Mouse (Mus musculus): ENCODE data around the gene Grxcr1. TPM values are rescaled to one million over a fixed set of nuclear protein-coding genes. Genes with fewer than 3 reads are reported as not detected.

The Grxcr1 gene
- polyA plus RNA-seq (2014; fragmentation: Nextera tagmentation; extraction: Ambion mirVana), result 0.15 TPM in 1 of 2 replicates, not detected in the other

GRCm38 (mm10) chr5:68031744-68032143 lies at the start of gene Grxcr1:
Gene Grxcr1, plus strand, starts transcription at chr5:68031835.
- no peak for DNase-seq (ENCODE audit: low spot score)
- Histone ChIP-seq H3K9ac (ENCODE audit: low read depth, low read length) (no peak within 1 kb of the TSS), H3K9me3 (ENCODE audit: control insufficient read depth, low read length) (no peaks in the 10 kb centered on the region), H3K27ac (replicated peaks; ENCODE audit: low read depth, low read length) (no peak within 1 kb of the TSS), H3K27me3 (replicated peaks; ENCODE audit: control insufficient read depth, insufficient read depth, low read length) (no peaks in the 10 kb centered on the region), H3K4me1 (ENCODE audit: control insufficient read depth, insufficient read depth, low read length) (no peaks in the 10 kb centered on the region), H3K4me3 (ENCODE audit: low read depth, low read length) (no peak within 1 kb of the TSS), H3K36me3 (ENCODE audit: control insufficient read depth, insufficient read depth, low read length) (no peaks in the 10 kb centered on the region), H3K4me2 (ENCODE audit: low read depth, low read length) (no peak within 1 kb of the TSS)
- WGBS, result 89% methylated on average over 6 of the region's 6 CpGs
- no peak for ATAC-seq (ENCODE audit: low read depth)

DNA sequence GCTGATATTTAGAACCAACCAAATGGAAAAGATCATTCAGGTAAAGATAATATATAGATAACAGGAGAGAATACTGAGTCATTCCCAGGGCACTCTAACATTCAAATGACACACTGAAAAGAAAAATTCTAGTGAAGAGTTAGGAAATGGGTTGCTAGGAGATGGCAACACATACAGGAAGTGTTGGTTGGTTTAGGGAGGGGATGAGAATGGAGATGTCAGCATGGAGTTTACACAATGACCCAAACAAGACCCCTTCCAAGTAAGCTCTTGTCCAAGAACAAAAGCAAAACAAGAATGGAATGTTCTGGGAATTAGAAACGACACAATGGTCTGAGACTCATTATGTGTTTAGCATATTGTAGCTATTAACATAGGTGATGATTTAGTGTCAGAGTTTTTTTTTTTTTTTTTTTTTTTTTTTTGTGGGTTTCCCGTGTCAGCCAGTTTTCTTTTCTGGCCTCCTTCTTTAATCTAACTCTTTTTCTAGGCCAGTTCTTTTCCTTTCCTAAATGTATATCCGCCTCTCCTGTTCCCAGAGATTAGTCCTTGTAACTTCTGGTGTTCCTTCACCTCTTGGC lies 49.6 kb upstream of the Grxcr1 start:
- no peaks in the 10 kb centered on the region for H3K9me3 ChIP-seq (ENCODE audit: control insufficient read depth, low read length)
- H3K27me3 ChIP-seq (replicated peaks; ENCODE audit: control insufficient read depth, insufficient read depth, low read length), result no peaks in the 10 kb centered on the region
- H3K27ac ChIP-seq (replicated peaks; ENCODE audit: low read depth, low read length), result no peak overlapping the region
- no peak overlapping the region for H3K9ac ChIP-seq (ENCODE audit: low read depth, low read length)
- DNase-seq (ENCODE audit: low spot score), result no peak
- 54% methylated on average over 3 of the region's 3 CpGs for WGBS
- no peak overlapping the region for H3K4me2 ChIP-seq (ENCODE audit: low read depth, low read length)
- H3K4me1 ChIP-seq (ENCODE audit: control insufficient read depth, insufficient read depth, low read length), result no peaks in the 10 kb centered on the region
- H3K4me3 ChIP-seq (ENCODE audit: low read depth, low read length), result no peak overlapping the region
- ATAC-seq (ENCODE audit: low read depth), result no peak
- no peaks in the 10 kb centered on the region for H3K36me3 ChIP-seq (ENCODE audit: control insufficient read depth, insufficient read depth, low read length)

DNA sequence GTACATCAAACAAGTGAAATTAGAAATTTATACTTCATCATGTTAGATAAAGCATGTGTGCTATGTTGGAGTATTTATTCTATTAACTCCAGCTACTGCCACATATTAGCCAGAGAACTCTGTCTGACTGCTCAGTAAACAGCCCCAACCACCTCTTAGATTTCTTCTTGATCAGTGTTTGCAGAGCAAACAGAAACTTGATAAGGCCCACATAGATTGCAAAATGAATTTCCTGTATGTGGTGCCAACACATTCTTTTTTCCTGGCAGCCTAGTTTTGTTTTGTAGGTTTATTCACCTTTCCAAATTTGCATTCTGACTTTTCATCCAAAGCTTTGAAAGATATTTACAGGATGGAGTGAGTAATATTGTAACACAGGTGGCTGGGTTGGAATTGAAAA lies 41.2 kb upstream of the Grxcr1 start:
- Histone ChIP-seq H3K4me3 (ENCODE audit: low read depth, low read length) (no peak overlapping the region), H3K9me3 (ENCODE audit: control insufficient read depth, low read length) (no peaks in the 10 kb centered on the region), H3K9ac (ENCODE audit: low read depth, low read length) (no peak overlapping the region), H3K36me3 (ENCODE audit: control insufficient read depth, insufficient read depth, low read length) (no peaks in the 10 kb centered on the region), H3K4me2 (ENCODE audit: low read depth, low read length) (no peak overlapping the region), H3K27ac (replicated peaks; ENCODE audit: low read depth, low read length) (no peak overlapping the region), H3K4me1 (ENCODE audit: control insufficient read depth, insufficient read depth, low read length) (no peaks in the 10 kb centered on the region), H3K27me3 (replicated peaks; ENCODE audit: control insufficient read depth, insufficient read depth, low read length) (no peaks in the 10 kb centered on the region)
- DNase-seq (ENCODE audit: low spot score), result peak; percentile 13
- ATAC-seq (ENCODE audit: low read depth), result no peak

DNA sequence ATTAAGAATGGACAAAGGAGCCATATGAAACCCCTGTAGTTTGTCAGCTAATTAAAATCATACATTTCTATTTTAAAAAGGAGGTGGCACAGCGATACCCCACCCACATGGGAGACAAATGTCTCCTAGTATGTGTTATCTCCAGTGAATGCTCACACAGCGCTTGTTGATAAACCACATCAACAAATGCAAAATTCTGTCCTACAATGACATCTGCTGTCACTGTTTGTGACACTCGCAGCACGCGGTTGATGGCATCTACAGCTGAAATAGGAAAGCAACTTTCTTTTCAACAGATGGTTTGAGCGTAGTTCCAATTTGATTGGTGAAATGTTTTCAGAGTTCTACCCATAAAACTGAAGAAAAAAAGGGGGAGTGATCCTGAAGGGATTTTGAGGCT lies 29.0 kb upstream of the Grxcr1 start:
- H3K36me3 ChIP-seq (ENCODE audit: control insufficient read depth, insufficient read depth, low read length), result no peaks in the 10 kb centered on the region
- 91% methylated on average over 6 of the region's 6 CpGs for WGBS
- H3K4me3 ChIP-seq (ENCODE audit: low read depth, low read length), result no peak overlapping the region
- DNase-seq (ENCODE audit: low spot score) (no peak), ATAC-seq (ENCODE audit: low read depth) (no peak)
- no peak overlapping the region for H3K4me2 ChIP-seq (ENCODE audit: low read depth, low read length)
- no peak overlapping the region for H3K9ac ChIP-seq (ENCODE audit: low read depth, low read length)
- no peaks in the 10 kb centered on the region for H3K27me3 ChIP-seq (replicated peaks; ENCODE audit: control insufficient read depth, insufficient read depth, low read length)
- no peak overlapping the region for H3K27ac ChIP-seq (replicated peaks; ENCODE audit: low read depth, low read length)
- no peaks in the 10 kb centered on the region for H3K4me1 ChIP-seq (ENCODE audit: control insufficient read depth, insufficient read depth, low read length)
- H3K9me3 ChIP-seq (ENCODE audit: control insufficient read depth, low read length), result no peaks in the 10 kb centered on the region

- ATAC-seq (ENCODE audit: low read depth) (no peak), DNase-seq (ENCODE audit: low spot score) (no peak)
- H3K9ac ChIP-seq (ENCODE audit: low read depth, low read length), result no peak overlapping the region
- H3K4me1 ChIP-seq (ENCODE audit: control insufficient read depth, insufficient read depth, low read length), result no peaks in the 10 kb centered on the region
- WGBS, result 20% methylated on average over 2 of the region's 2 CpGs
- H3K27ac ChIP-seq (replicated peaks; ENCODE audit: low read depth, low read length), result no peak overlapping the region
- H3K36me3 ChIP-seq (ENCODE audit: control insufficient read depth, insufficient read depth, low read length), result no peaks in the 10 kb centered on the region
- no peaks in the 10 kb centered on the region for H3K27me3 ChIP-seq (replicated peaks; ENCODE audit: control insufficient read depth, insufficient read depth, low read length)
- no peak overlapping the region for H3K4me3 ChIP-seq (ENCODE audit: low read depth, low read length)
- H3K9me3 ChIP-seq (ENCODE audit: control insufficient read depth, low read length), result no peaks in the 10 kb centered on the region
- H3K4me2 ChIP-seq (ENCODE audit: low read depth, low read length), result no peak overlapping the region
Observed at GRCm38 (mm10) chr5:68003904-68004303, 27.7 kb upstream of the Grxcr1 start.

GRCm38 (mm10) chr5:68004419-68004818 lies 27.2 kb upstream of the Grxcr1 start:
- DNase-seq (ENCODE audit: low spot score) (no peak), ATAC-seq (ENCODE audit: low read depth) (no peak)
- no peak overlapping the region for H3K27ac ChIP-seq (replicated peaks; ENCODE audit: low read depth, low read length)
- no peaks in the 10 kb centered on the region for H3K36me3 ChIP-seq (ENCODE audit: control insufficient read depth, insufficient read depth, low read length)
- no peaks in the 10 kb centered on the region for H3K27me3 ChIP-seq (replicated peaks; ENCODE audit: control insufficient read depth, insufficient read depth, low read length)
- H3K9ac ChIP-seq (ENCODE audit: low read depth, low read length), result no peak overlapping the region
- 71% methylated on average over 2 of the region's 2 CpGs for WGBS
- H3K4me3 ChIP-seq (ENCODE audit: low read depth, low read length), result no peak overlapping the region
- no peak overlapping the region for H3K4me2 ChIP-seq (ENCODE audit: low read depth, low read length)
- no peaks in the 10 kb centered on the region for H3K9me3 ChIP-seq (ENCODE audit: control insufficient read depth, low read length)
- H3K4me1 ChIP-seq (ENCODE audit: control insufficient read depth, insufficient read depth, low read length), result no peaks in the 10 kb centered on the region

GRCm38 (mm10) chr5:68007074-68007473 lies 24.6 kb upstream of the Grxcr1 start:
- no peak for DNase-seq (ENCODE audit: low spot score)
- Histone ChIP-seq H3K4me2 (ENCODE audit: low read depth, low read length) (no peak overlapping the region), H3K27me3 (replicated peaks; ENCODE audit: control insufficient read depth, insufficient read depth, low read length) (no peaks in the 10 kb centered on the region), H3K9ac (ENCODE audit: low read depth, low read length) (no peak overlapping the region), H3K4me3 (ENCODE audit: low read depth, low read length) (no peak overlapping the region), H3K27ac (replicated peaks; ENCODE audit: low read depth, low read length) (no peak overlapping the region), H3K36me3 (ENCODE audit: control insufficient read depth, insufficient read depth, low read length) (no peaks in the 10 kb centered on the region), H3K9me3 (ENCODE audit: control insufficient read depth, low read length) (no peaks in the 10 kb centered on the region), H3K4me1 (ENCODE audit: control insufficient read depth, insufficient read depth, low read length) (no peaks in the 10 kb centered on the region)
- ATAC-seq (ENCODE audit: low read depth), result no peak
- WGBS, result 83% methylated on average over 4 of the region's 4 CpGs

- 74% methylated on average over 3 of the region's 3 CpGs for WGBS
- Histone ChIP-seq H3K9me3 (ENCODE audit: control insufficient read depth, low read length) (no peaks in the 10 kb centered on the region), H3K36me3 (ENCODE audit: control insufficient read depth, insufficient read depth, low read length) (no peaks in the 10 kb centered on the region), H3K27ac (replicated peaks; ENCODE audit: low read depth, low read length) (no peak overlapping the region), H3K4me1 (ENCODE audit: control insufficient read depth, insufficient read depth, low read length) (no peaks in the 10 kb centered on the region), H3K4me2 (ENCODE audit: low read depth, low read length) (no peak overlapping the region), H3K4me3 (ENCODE audit: low read depth, low read length) (no peak overlapping the region), H3K9ac (ENCODE audit: low read depth, low read length) (no peak overlapping the region), H3K27me3 (replicated peaks; ENCODE audit: control insufficient read depth, insufficient read depth, low read length) (0 out of 2 replicates have a peak, but pooled peaks cover 2% of the 10 kb centered on the region)
- DNase-seq (ENCODE audit: low spot score), result no peak
- ATAC-seq (ENCODE audit: low read depth), result no peak
Observed at GRCm38 (mm10) chr5:68011569-68011968, 20.1 kb upstream of the Grxcr1 start.

DNA sequence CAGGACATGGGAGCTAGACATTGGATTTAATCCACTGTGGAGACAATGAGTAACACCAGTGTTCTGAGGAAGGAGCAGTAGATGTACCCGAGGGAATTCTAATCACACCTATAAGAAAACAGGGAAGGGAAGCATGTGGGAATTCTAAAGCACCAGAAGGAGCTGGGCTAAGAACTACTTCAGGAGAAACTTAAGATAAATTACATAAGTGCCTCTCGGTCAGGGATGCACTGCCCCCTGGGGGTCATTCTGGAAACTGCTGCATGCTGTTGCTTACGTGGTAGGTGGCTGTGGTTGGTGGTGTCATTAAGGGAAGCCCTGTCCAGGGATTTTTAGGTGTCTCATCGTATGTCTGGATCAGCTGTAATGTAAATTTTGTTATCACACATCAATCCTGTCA lies 19.0 kb upstream of the Grxcr1 start:
- H3K4me2 ChIP-seq (ENCODE audit: low read depth, low read length), result no peak overlapping the region
- H3K4me3 ChIP-seq (ENCODE audit: low read depth, low read length), result no peak overlapping the region
- H3K9ac ChIP-seq (ENCODE audit: low read depth, low read length), result no peak overlapping the region
- H3K9me3 ChIP-seq (ENCODE audit: control insufficient read depth, low read length), result no peaks in the 10 kb centered on the region
- WGBS, result 9% methylated on average over 4 of the region's 4 CpGs
- ATAC-seq (ENCODE audit: low read depth) (no peak), DNase-seq (ENCODE audit: low spot score) (peak; percentile 73)
- no peak overlapping the region for H3K27ac ChIP-seq (replicated peaks; ENCODE audit: low read depth, low read length)
- H3K27me3 ChIP-seq (replicated peaks; ENCODE audit: control insufficient read depth, insufficient read depth, low read length), result 0 out of 2 replicates have a peak, but pooled peaks cover 2% of the 10 kb centered on the region
- H3K36me3 ChIP-seq (ENCODE audit: control insufficient read depth, insufficient read depth, low read length), result no peaks in the 10 kb centered on the region
- no peaks in the 10 kb centered on the region for H3K4me1 ChIP-seq (ENCODE audit: control insufficient read depth, insufficient read depth, low read length)

Measured in embryonic facial prominence, embryonic 14.5 days (tissue).